Mouse (Mus musculus): ENCODE data around the gene Arhgef3.

Gene Arhgef3

DNA sequence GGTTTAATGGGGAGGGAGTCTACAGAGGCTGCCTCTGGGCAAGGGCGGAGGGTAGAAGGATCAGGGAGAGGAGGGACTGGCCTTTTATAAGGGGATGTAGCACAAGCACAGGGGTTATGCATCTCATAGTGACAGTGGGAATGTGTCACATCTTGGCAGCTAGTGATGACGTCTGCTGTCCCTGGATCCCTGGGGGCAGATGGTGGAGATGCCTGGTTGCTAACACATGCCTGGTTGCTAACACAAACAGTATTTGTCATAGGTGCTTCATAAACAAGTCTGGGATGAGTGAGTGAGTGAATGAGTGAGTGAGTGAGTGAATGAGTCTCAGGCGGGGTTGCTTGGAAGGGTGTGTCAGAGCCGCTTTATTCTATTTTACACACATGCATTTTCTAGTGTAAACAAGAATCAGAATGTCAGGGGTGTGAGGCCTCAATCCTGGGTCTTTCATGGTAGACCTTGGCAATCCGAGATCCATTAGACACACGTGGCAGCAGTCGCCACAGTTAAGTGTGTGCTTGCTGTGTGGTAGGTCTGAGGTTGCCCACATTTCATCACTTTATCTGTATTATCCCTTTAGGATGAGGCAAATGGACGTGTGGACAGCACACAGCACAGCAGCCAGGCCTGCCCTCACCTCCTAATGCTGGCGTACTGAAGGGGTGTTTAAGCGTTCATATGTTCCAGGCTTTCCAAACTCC is 156.8 kb downstream of the Arhgef3 start:
- peak; percentile 22 to 35 for DNase-seq

DNA sequence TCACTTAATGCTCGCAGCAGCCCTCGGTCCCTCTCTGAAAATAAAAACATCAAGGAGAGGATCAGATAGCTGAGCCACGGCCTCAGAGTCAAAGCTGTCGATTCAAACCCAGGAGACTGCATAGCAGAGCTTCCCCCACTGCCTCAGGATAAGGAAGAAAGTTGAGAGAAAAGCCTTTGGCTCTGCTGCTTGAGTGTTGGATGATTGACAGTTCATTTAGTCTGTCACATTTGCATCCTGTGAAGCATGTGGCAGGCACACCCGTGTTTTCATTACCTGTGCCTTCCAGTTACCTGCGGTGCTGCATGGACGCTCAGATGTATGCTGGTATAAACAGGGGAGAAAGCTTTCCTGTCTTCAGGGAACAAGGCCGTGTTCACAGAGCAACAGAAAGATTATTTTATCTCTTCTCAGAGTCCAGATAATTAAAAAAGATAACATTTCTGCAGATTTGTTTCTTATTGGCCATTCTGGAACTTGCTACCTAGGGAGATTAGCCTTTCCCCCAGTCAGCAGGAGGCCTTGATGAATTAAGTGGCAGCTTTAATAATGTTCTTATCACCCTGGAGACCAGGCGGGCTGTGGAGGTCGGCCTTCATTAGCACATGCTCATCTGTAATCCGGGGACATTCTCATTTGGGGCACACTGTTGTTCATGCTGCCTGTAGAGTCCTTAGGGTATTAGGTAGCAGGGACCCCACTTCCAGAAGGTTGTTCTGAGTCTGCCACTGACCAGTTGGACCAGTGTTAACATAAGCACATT is 157.6 kb downstream of the Arhgef3 start:
- peak in 1 of 2 experiments; percentile 29 for DNase-seq

DNA sequence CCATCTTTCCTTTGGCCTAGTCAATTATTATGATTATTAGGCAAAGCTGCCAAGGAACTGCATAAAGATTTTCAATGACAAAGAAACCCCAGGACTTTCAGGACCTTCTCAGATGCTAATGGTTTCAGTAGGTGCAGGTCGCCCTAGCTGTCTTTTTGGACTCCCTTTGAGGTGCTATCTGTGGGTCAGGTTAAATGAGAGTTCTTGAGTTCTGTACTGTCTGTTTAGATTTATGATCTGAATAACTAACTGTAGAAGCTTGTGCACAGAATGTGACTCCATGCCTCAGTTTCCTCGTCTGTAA is 158.1 kb downstream of the Arhgef3 start:
- DNase-seq: no peak

DNA sequence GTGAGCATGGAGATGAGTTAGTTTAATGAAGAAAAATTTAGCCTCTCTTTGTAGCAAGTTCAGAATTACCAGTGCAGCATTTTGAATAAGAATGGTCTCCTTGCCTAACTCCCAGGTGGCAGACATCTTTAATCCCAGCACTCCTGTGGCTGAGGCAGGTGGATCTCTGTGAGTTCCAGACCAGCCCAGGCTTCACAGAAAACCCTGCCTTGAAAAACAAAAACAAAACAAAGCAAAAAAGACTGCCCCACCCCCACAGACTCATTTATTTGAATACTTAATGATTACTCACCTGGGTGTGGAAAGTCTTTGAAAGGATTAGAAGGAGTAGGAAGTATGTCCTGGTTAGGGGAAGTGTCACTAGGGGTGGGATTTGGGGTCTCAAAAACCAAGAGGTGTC is 158.5 kb downstream of the Arhgef3 start:
- no peak for DNase-seq

DNA sequence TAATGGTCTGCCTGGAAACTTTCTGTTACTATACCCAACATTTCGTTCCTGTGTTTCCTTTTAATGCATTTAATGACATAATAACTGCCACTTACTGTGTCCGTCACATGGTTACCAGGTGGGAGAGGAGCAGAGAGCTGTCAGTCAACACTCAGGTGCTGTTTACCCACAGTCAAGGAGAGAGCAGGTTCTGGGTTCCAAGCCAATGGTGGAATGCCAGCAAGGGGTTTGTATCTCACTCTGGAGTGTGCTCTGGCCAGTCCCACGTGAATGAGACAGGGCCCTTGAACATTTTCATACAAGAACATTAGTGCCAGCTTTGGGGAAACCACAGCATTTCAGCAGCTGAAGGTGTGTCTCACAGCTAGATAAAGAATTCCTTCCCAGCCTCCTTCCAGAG is 162.6 kb downstream of the Arhgef3 start:
- no peak for DNase-seq

DNA sequence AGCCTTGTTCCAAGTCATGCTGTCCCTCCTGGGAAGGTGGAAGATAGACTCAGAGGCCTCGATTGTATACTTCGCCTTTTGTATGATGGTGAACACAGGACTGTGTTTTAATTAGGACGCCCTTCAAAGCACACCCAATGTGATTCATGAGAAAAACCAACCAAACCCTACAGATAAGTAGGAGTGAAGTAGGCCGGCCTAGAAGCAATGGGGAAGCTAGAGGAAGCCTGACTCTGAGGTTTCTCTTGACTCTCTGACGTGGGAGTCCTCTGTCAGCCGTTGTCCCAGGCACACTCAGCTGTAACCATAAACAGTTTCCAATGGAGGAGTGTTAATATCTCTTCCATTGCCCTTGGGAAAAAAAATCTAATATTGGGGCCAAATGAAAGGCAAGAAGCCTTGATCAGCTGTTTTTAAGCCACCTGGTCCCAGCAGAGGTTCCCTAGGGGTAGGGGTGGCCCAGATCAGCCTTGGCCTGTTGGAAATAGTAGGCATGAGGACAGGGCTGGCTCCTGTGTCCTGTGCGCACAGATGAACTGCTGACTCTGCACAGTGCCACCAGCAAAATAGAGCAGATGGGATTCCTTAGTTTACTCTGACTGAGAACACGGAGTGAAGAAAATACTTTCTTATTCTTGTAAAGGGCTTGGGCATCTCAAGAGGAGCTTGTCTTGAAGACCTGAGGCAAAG is 165.6 kb downstream of the Arhgef3 start:
- DNase-seq: peak in 1 of 2 experiments; percentile 18

DNA sequence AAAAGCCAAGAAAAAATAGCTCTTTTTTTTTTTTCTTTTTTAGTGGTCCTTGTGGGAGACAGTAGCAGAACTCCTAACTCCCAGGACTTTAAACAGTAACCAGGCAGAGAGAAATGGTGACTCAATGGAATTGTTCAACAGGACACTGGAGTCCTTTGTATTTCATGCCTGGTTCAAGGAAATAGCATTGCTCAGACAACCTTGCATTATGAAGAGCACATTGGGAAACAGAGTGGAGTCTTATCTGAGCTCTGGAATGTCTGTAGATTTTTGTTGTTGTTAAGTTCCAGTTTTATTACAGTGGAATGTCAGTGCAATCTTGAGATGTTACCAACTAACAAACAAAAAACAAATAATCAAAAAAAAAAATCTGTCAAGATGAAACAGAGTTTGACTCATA is 169.3 kb downstream of the Arhgef3 start:
- no peak for DNase-seq

DNA sequence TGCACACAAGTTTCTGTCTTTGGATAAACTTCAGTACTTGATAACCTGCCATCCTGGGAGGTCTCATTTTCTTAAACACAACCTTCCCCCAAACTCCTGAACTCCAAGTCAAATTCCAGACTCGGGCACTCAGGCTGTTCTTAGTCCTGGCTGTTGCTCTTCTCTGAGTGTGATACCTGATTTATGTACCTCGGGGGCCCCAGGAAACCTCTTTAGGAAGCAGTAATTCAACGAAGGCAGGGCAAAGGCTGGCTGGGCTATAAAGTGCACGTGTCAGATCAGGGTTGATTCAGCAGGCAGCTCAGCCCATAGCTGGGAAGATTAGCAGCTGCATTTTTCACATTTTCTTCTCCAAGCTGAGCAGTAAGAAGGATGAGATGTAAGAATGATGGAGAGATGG is 171.5 kb downstream of the Arhgef3 start:
- no peak for DNase-seq

DNA sequence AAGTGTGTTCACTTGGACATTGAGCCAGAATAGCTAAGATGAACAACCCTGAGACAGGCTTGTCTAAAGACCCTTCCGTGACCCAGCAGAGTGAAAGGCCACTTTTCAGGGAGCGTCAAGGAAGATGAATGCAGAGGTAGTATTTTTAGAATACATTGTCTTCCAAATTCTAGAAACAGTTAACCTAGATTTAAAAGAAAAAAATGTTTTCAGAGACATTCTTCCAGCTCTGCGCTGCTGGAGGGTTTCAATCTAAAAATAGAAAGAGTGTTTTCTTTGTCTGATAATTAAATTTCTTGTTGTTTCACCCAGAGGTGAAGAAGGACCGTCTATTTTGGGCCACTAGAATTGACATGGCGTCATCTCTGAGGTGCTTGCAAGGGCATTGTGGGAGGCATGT is 174.4 kb downstream of the Arhgef3 start:
- no peak for DNase-seq

DNA sequence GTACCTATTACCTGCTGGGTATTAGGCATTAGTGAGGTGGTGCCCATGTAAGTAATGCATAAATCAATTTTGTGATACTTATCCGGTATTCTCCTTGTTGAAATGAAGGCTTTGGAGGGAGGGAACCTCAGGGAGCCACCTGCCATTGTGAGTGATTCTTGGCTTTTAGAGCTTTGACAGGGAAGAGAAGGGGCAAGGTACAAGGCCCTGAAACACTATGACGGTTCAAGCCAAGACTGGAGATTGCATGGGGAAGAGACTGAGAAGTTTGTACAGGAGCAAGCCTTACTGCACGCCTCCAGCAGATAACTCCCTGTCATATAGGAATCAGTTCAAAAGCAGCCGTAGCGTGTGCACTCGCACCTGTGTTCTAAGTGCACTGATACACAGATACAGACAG is 177.4 kb downstream of the Arhgef3 start:
- DNase-seq: no peak

DNA sequence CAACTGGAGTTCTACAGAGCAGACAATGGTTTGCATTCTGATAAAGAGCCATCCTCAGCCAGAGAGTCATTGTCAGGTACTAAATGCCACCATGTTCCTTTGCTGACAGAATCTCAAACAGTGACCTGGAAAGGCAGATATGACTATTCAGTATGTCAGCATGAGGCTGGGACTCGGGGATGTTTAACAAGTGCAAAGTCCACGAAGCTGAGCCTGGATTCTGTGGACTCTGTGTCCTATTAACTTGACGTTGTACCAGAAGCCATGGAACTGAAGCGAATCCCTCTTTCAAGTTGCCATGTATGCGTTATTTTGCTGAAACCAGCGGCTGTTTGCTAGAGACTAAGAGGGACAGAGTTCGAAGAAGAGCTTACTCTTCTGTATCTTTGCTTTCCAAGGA is 181.1 kb downstream of the Arhgef3 start:
- DNase-seq: no peak

DNA sequence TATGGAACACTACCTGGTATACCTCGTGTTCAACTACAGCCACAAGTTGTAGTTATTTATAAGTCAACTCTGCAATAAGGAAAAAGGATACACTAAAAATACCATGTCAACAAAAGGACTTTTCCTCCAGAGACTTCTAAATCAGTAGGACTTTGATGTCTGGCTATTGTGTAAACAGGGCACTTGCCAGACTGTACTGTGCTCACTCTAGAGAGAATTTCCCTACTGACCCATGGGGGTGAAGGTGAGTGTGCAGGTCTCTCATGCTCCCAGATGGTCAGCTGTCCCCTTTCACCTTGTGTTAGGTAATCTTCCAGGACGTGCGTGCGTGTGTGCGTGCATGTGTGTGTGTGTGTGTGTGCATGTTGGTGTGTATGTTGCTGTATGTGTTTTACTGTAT is 182.3 kb downstream of the Arhgef3 start:
- DNase-seq: no peak

DNA sequence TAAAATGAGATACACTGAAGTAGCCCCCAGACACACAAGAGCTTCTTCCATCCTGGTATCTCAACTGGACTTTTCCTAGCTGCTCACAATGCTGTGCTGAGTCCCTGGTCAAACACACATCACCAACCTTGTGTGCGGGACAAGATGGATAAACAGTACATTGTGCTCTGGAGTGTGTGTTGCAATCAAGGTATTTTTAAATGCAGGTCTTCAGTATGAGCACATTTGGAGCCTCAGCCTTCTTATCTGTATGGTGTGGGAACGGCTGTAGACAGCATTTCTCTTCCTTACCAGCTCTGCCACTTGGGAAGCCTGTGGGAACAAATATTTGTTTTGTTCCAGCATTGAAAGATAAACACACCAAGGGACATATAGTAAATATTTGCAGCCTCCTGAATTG is 184.2 kb downstream of the Arhgef3 start:
- DNase-seq: no peak

DNA sequence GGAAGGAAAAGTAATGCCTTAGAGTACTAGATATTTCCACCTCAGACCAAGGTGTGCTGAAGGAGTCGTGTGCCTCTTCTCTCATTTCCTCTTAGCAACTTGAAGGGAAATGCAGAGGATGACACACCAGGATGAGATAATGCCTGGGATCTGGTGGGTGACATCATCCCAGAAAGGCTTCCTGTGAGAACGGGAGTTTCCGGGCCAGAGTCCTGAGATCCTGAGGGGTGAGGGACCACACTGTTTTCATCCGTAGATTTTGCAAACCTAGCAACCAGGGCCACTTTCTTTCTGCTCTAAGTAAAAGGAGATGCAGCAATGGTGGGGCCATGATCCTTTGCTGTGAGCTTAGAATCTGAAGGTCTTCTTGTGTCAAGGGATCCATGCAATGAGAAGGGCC is 185.0 kb downstream of the Arhgef3 start:
- no peak for DNase-seq

DNA sequence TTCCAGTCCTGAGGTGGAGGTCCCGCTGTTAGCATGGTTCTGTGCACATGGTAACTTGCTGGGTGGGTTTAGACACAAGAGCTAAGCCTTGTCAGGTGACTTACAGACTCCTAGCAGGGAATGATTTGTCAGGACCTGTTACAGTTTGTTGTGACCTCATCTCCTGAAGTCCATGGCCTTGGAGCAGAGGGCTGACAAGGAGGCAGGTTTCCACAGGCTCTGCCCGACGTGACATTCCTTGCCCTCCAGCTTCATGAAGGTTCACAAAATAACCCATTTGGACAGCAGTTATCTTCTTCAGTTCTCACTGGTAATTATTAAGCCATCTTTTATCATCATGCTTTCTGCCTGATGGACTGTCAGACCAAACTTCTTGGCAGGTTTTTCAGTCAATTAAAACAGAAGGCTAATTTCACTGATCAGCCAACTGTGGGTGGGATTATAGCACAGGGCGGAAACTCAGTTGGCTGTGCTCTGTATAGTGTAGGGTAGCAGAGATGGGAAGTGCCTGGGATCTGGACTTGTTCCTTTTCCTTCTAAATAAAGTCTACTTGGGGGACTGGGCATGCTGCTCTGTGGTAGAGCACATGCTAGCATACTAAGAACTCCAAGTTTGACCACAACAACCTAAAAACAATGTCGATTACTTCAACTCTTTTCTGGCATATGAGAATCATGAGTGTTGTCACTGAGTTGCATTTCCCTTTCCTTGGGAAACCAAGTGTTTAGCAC is 187.2 kb downstream of the Arhgef3 start:
- no peak for DNase-seq

DNA sequence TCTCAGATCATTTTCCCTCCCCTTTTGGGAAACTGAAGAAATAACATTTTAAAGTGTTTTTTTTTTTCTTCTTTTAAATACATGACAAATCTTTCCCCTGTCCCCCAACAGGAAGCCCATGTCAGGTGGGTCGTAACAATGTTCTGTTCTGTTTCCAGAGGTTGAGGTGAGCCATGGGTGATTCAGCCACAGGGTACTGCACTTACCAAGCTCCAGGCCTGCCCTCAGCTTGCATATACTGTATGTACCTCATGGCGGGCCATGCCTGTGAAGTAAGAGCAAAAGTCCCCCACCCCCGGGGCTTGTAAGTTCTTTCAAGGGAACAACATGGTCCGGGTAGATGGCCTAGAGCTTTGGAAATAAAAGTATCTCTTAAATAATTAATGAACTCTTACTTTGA is 188.6 kb downstream of the Arhgef3 start:
- DNase-seq: no peak

DNA sequence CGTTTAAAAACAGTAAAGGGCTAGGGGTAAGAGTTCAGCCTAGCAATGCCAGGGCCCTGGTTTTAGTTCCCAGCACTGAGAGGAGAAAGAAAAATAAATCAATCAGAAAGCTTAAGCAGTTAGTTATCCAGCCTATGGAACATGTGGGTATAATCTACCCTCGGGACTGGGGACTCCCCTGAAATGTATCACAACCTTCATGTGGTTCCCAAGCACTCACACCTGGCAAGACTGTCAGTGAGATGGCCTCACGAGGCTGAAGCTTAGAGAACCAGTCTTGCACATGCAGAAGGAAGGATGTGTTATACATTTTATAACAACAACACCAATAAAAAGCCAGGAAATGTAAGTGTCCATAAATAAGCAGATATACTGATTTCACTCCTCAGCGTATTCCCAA is 189.7 kb downstream of the Arhgef3 start:
- DNase-seq: no peak

DNA sequence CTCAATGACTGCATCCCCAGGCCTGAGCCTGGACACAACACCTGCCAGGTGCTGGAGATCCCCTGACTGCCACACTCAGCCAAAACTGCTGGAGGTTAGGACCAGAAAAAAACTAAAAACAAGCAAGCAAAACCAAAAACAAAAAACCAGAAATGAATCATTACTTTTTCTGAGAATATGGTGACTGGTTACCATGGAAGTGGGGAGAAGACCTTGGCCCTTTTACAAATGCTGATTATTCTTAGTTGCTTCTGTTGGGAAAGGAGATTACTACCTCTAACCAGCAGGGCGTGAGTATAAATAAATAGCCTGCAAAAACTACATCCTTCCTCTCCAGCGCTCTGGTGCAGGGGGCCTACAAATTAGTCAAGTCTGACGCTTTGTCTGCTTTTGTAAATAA is 194.1 kb downstream of the Arhgef3 start:
- DNase-seq: no peak

DNA sequence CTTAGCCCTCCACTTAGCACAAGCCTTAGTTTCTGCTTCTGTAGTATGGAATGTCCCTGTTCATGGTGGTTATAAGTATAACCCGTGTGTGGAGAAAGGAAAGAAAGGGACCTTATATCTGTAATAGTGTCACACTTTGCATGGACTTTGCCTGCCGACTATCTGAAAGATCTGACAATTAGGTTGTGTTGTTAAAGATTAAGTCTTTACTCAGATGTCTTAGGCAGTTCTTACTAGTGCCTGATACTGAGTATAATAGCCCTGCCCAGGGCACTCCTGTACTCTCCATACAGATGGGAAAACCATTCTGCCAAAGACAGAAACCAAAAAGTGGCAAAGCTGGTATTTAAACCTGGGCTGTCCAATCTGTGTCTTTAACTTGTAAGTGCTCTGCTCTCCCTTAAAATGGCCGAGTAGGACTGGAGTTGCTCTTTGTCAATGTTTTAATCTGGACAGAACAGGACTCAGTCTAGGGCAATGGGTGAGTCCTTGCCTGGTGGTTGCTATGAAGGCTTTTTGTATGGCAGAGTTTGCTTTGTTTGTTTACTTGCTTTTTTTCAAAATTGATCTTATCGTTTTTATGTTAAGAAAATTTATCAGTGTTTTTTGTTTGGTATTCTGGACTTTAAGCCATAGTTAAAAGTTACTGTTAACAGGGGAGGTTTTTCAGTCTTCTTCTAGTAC is 196.0 kb downstream of the Arhgef3 start:
- DNase-seq: no peak

DNA sequence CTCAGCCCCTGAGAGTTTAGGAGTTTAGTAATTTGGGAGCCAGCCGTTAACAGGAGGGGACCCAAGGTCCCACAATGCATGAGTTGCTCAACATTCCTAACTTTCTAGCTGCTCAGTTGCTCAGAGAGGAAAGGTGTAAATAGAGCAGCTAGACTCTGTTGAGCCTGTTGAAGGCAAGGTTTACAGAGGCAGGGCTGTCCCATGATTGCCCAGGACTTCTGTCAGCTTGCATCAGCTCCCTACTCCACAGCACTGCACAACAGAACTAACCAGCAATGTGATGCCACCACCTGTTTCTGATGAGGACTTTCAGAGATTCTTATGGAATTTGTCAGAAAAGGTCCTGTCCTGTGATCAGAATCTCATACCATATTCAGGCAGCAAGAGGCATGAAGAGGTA is 197.7 kb downstream of the Arhgef3 start:
- DNase-seq: no peak

DNA sequence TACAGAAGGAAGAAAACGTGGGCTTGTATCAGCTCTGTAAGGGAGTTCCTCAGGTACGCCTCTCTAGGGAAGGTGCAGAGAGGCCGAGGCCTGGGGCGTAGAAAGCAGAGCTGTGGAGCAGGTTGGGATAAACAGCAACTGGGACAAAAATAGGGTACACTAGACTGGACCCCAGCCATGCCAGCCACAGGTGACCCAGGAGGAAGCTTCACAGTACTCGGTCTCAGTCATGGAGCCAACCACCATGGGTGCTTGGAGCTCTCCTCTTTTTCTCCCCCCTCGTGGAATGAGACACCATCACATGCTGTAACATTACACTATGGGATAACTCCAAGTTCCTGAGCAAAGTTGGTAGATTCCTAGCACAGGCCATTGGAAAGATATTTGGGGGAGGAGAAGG is 201.0 kb downstream of the Arhgef3 start:
- no peak for DNase-seq

DNA sequence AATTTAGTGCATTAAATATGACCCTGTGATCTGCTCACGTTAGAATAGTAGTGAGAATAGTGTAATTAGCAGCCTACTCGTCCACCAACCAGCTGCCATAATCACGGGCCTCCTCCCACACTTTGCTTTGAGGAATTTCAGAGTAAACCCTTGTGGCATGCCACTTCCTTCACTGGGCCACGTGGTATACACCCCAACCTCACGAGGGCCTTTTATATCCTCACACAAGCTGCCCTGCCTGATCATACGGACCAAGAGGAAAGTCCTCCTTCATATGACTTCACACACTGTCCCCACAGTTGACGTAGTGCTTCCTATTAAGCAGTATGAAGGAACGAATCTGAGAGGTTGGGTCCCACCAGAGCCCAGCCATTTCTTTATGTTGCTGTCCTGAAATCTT is 202.4 kb downstream of the Arhgef3 start:
- DNase-seq: no peak

DNA sequence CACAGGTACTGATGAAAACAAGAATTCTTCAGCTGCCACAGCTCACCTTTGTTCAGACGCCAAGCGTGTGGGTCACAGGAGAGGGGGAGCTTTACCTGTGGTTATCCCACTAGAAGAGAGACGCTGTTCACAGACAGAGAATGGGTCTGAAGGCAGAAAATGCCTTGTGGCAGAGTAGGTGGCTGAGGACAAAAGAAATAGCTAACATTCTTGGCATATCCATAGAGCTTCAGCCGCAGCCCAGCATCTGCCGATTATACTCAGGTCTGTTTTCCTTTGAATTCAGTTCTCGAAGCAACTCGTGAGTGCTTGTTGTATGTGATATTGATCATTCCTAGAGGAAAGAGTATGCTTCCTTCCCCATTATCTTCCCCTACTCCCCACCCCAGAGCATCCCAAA is 204.7 kb downstream of the Arhgef3 start:
- no peak for DNase-seq
